Mouse (Mus musculus): ENCODE data around the gene Pald1. TPM values are rescaled to one million over a fixed set of nuclear protein-coding genes. Genes with fewer than 3 reads are reported as not detected.

The Pald1 gene
- total and polyA plus RNA-seq, 2 experiments from 2014 or later: 16.8 to 25.2 TPM

GRCm38 (mm10) chr10:61325782-61326328 is 57.5 kb downstream of the Pald1 start:
- ATAC-seq (ENCODE audit: low FRiP score): no peak
- H3K27ac ChIP-seq (ENCODE audit: low read depth, low read length): no peak overlapping the region
- 37% methylated on average over 9 of the region's 9 CpGs for WGBS

GRCm38 (mm10) chr10:61324717-61325116 is 58.6 kb downstream of the Pald1 start:
- H3K4me2 ChIP-seq (ENCODE audit: low read depth, low read length, poor library complexity, severe bottlenecking): no peak overlapping the region
- no peak overlapping the region for H3K9ac ChIP-seq (replicated peaks; ENCODE audit: low read length, poor library complexity, severe bottlenecking)
- no peaks in the 10 kb centered on the region for H3K4me1 ChIP-seq (ENCODE audit: insufficient read depth, low read length)
- no peaks in the 10 kb centered on the region for H3K27me3 ChIP-seq (ENCODE audit: insufficient read depth, low read length)
- H3K9me3 ChIP-seq (ENCODE audit: low read length): no peaks in the 10 kb centered on the region
- no peak for ATAC-seq (ENCODE audit: low FRiP score)
- 71% methylated on average over 8 of the region's 8 CpGs for WGBS
- TF ChIP-seq CTCF (IDR thresholded peaks at IDR 0.05): no peak
- DNase-seq (ENCODE audit: low spot score): no peak
- H3K36me3 ChIP-seq (ENCODE audit: insufficient read depth, low read length): peaks cover 20% of the 10 kb centered on the region; the same call in 1 of the 2 replicates
- no peak overlapping the region for H3K27ac ChIP-seq (ENCODE audit: low read depth, low read length)
- no peak overlapping the region for H3K4me3 ChIP-seq (ENCODE audit: low read depth, low read length)

More at GRCm38 (mm10) chr10:61325782-61326328, 57.5 kb downstream of the Pald1 start:
- Histone ChIP-seq H3K9me3 (ENCODE audit: low read length) (no peaks in the 10 kb centered on the region), H3K4me2 (ENCODE audit: low read depth, low read length, poor library complexity, severe bottlenecking) (no peak overlapping the region), H3K9ac (replicated peaks; ENCODE audit: low read length, poor library complexity, severe bottlenecking) (no peak overlapping the region), H3K27me3 (ENCODE audit: insufficient read depth, low read length) (no peaks in the 10 kb centered on the region), H3K36me3 (ENCODE audit: insufficient read depth, low read length) (peaks cover 19% of the 10 kb centered on the region; the same call in 1 of the 2 replicates), H3K4me1 (ENCODE audit: insufficient read depth, low read length) (no peaks in the 10 kb centered on the region), H3K4me3 (ENCODE audit: low read depth, low read length) (no peak overlapping the region)
- TF ChIP-seq CTCF (IDR thresholded peaks at IDR 0.05): no peak
- no peak for DNase-seq (ENCODE audit: low spot score)

GRCm38 (mm10) chr10:61318527-61318926 is 64.8 kb downstream of the Pald1 start:
- DNase-seq (ENCODE audit: low spot score): no peak
- Histone ChIP-seq H3K4me1 (ENCODE audit: insufficient read depth, low read length) (no peaks in the 10 kb centered on the region), H3K4me3 (ENCODE audit: low read depth, low read length) (no peak overlapping the region), H3K9ac (replicated peaks; ENCODE audit: low read length, poor library complexity, severe bottlenecking) (no peak overlapping the region), H3K36me3 (ENCODE audit: insufficient read depth, low read length) (peaks cover 20% of the 10 kb centered on the region; the same call in 1 of the 2 replicates), H3K4me2 (ENCODE audit: low read depth, low read length, poor library complexity, severe bottlenecking) (no peak overlapping the region), H3K9me3 (ENCODE audit: low read length) (no peaks in the 10 kb centered on the region), H3K27me3 (ENCODE audit: insufficient read depth, low read length) (no peaks in the 10 kb centered on the region), H3K27ac (ENCODE audit: low read depth, low read length) (no peak overlapping the region)
- no peak for ATAC-seq (ENCODE audit: low FRiP score)
- 91% methylated on average over 3 of the region's 3 CpGs for WGBS
- peak; percentile 25 for TF ChIP-seq CTCF (IDR thresholded peaks at IDR 0.05)

- no peak overlapping the region for H3K4me3 ChIP-seq (ENCODE audit: low read depth, low read length)
- no peak for DNase-seq (ENCODE audit: low spot score)
- no peak overlapping the region for H3K4me2 ChIP-seq (ENCODE audit: low read depth, low read length, poor library complexity, severe bottlenecking)
- no peak overlapping the region for H3K9ac ChIP-seq (replicated peaks; ENCODE audit: low read length, poor library complexity, severe bottlenecking)
- no peaks in the 10 kb centered on the region for H3K4me1 ChIP-seq (ENCODE audit: insufficient read depth, low read length)
- H3K27me3 ChIP-seq (ENCODE audit: insufficient read depth, low read length): no peaks in the 10 kb centered on the region
- ATAC-seq (ENCODE audit: low FRiP score): no peak
- H3K9me3 ChIP-seq (ENCODE audit: low read length): no peaks in the 10 kb centered on the region
- 0 out of 2 replicates have a peak, but pooled peaks cover 3% of the 10 kb centered on the region for H3K36me3 ChIP-seq (ENCODE audit: insufficient read depth, low read length)
- no peak overlapping the region for H3K27ac ChIP-seq (ENCODE audit: low read depth, low read length)
- 30% methylated on average over 9 of the region's 9 CpGs for WGBS
- TF ChIP-seq CTCF (IDR thresholded peaks at IDR 0.05): no peak
Measured at GRCm38 (mm10) chr10:61315324-61315880, 67.9 kb downstream of the Pald1 start.

GRCm38 (mm10) chr10:61313750-61314149 is 69.6 kb downstream of the Pald1 start:
- Histone ChIP-seq H3K4me2 (ENCODE audit: low read depth, low read length, poor library complexity, severe bottlenecking) (no peak overlapping the region), H3K36me3 (ENCODE audit: insufficient read depth, low read length) (no peaks in the 10 kb centered on the region), H3K27me3 (ENCODE audit: insufficient read depth, low read length) (no peaks in the 10 kb centered on the region), H3K4me1 (ENCODE audit: insufficient read depth, low read length) (no peaks in the 10 kb centered on the region), H3K27ac (ENCODE audit: low read depth, low read length) (no peak overlapping the region), H3K9me3 (ENCODE audit: low read length) (no peaks in the 10 kb centered on the region), H3K9ac (replicated peaks; ENCODE audit: low read length, poor library complexity, severe bottlenecking) (no peak overlapping the region), H3K4me3 (ENCODE audit: low read depth, low read length) (no peak overlapping the region)
- ATAC-seq (ENCODE audit: low FRiP score) (no peak), DNase-seq (ENCODE audit: low spot score) (no peak)
- TF ChIP-seq CTCF (IDR thresholded peaks at IDR 0.05): no peak
- whole genome bisulfite sequencing: 80% methylated on average over 7 of the region's 7 CpGs

GRCm38 (mm10) chr10:61312754-61313153 is 70.6 kb downstream of the Pald1 start:
- no peak for DNase-seq (ENCODE audit: low spot score)
- ATAC-seq (ENCODE audit: low FRiP score): no peak
- no peak for TF ChIP-seq CTCF (IDR thresholded peaks at IDR 0.05)
- Histone ChIP-seq H3K9ac (replicated peaks; ENCODE audit: low read length, poor library complexity, severe bottlenecking) (no peak overlapping the region), H3K36me3 (ENCODE audit: insufficient read depth, low read length) (no peaks in the 10 kb centered on the region), H3K4me1 (ENCODE audit: insufficient read depth, low read length) (no peaks in the 10 kb centered on the region), H3K4me2 (ENCODE audit: low read depth, low read length, poor library complexity, severe bottlenecking) (no peak overlapping the region), H3K9me3 (ENCODE audit: low read length) (no peaks in the 10 kb centered on the region), H3K27ac (ENCODE audit: low read depth, low read length) (no peak overlapping the region), H3K4me3 (ENCODE audit: low read depth, low read length) (no peak overlapping the region), H3K27me3 (ENCODE audit: insufficient read depth, low read length) (no peaks in the 10 kb centered on the region)
- 72% methylated on average over 7 of the region's 7 CpGs for WGBS
